Mouse (Mus musculus) MEL (cell line): Measurements from ENCODE around the gene Scn3b.

Experiments
- CHD1 ChIP-seq: IDR thresholded peaks from 2 replicates; pipeline ENCODE4 v1.6.1; 2012; ENCODE audit warnings: low read depth, mild to moderate bottlenecking, inconsistent platforms, low read length, improper control_type of control experiment
- CHD2 ChIP-seq: IDR thresholded peaks from 2 replicates; pipeline ENCODE4 v1.6.1; 2011; ENCODE audit warnings: low read length, improper control_type of control experiment
- CTCF ChIP-seq, 3 experiments: IDR thresholded peaks in 2 of 3; conservative IDR thresholded peaks in 1 of 3; 2 replicates each; pipeline ENCODE4 v1.5.1; 2011 to 2012; ENCODE audit warnings: low read length in 3 of 3, low read depth in 2 of 3, mild to moderate bottlenecking in 2 of 3, improper control_type of control experiment in 1 of 3, inconsistent platforms in 1 of 3, mixed read lengths in 1 of 3, moderate library complexity in 1 of 3; ENCODE audit not compliant: control insufficient read depth in 1 of 3, insufficient read depth in 1 of 3, poor library complexity in 1 of 3, severe bottlenecking in 1 of 3
- E2F4 ChIP-seq: IDR thresholded peaks from 2 replicates; pipeline ENCODE4 v1.6.1; 2011; ENCODE audit warnings: low read depth, low read length, improper control_type of control experiment, borderline replicate concordance
- GABPA ChIP-seq: IDR thresholded peaks from 2 replicates; pipeline ENCODE4 v1.6.1; 2012; ENCODE audit warnings: low read depth, mild to moderate bottlenecking, inconsistent platforms, low read length, improper control_type of control experiment, moderate library complexity
- MAX ChIP-seq: IDR thresholded peaks from 2 replicates; pipeline ENCODE4 v1.6.1; 2011; ENCODE audit warnings: low read length, improper control_type of control experiment
- POLR2A ChIP-seq, 2 experiments: IDR thresholded peaks; 2 replicates each; pipeline ENCODE4 v1.6.1; 2011 to 2012; ENCODE audit warnings: low read length in 2 of 2, mild to moderate bottlenecking in 2 of 2, control low read depth in 1 of 2, improper control_type of control experiment in 1 of 2, low read depth in 1 of 2, moderate library complexity in 1 of 2; ENCODE audit not compliant: control insufficient read depth in 1 of 2, insufficient read depth in 1 of 2, poor library complexity in 1 of 2
- POLR2AphosphoS5 ChIP-seq: IDR thresholded peaks from 2 replicates; pipeline ENCODE4 v1.6.1; 2012; ENCODE audit warnings: low read depth, borderline replicate concordance, mild to moderate bottlenecking, inconsistent platforms, low read length, moderate library complexity, mixed read lengths
- SMC3 ChIP-seq: IDR thresholded peaks from 2 replicates; pipeline ENCODE4 v1.6.1; 2011; ENCODE audit warnings: low read depth, low read length, improper control_type of control experiment
- TAL1 ChIP-seq: IDR thresholded peaks from 2 replicates; pipeline ENCODE4 v1.6.1; 2012; ENCODE audit warnings: mild to moderate bottlenecking, inconsistent platforms, low read length, moderate library complexity, mixed read lengths
- ZNF384 ChIP-seq: IDR thresholded peaks from 2 replicates; pipeline ENCODE4 v1.6.1; 2012; ENCODE audit warnings: low read depth, mild to moderate bottlenecking, inconsistent platforms, low read length, improper control_type of control experiment

GRCm38 (mm10) chr9:40245466-40245865 lies 23.6 kb upstream of the Scn3b start:
- TF ChIP-seq POLR2A (IDR thresholded peaks at IDR 0.05; ENCODE audit: control insufficient read depth in 1 of 2, insufficient read depth in 1 of 2, low read depth in 1 of 2, low read length in 2 of 2, poor library complexity in 1 of 2), result no peak
- no peak for TF ChIP-seq CHD1
- TF ChIP-seq CTCF (IDR thresholded peaks at IDR 0.05 in 2 of 3, conservative IDR thresholded peaks at IDR 0.05 in 1 of 3; ENCODE audit: control insufficient read depth in 1 of 3, insufficient read depth in 1 of 3, low read depth in 2 of 3, low read length in 3 of 3, poor library complexity in 1 of 3, severe bottlenecking in 1 of 3), result no peak
- TF ChIP-seq POLR2AphosphoS5, result no peak
- no peak for TF ChIP-seq MAX
- no peak for TF ChIP-seq ZNF384
- TF ChIP-seq SMC3, result no peak
- no peak for TF ChIP-seq TAL1
- no peak for TF ChIP-seq CHD2
- no peak for TF ChIP-seq E2F4
- TF ChIP-seq GABPA, result no peak
